Mouse (Mus musculus) myocyte (in vitro differentiated cells): Measurements from ENCODE around the gene Enpp3.

Source experiments
- CEBPB ChIP-seq: IDR thresholded peaks from 2 replicates; pipeline ENCODE4 v1.6.1; 2011; ENCODE audit warnings: mild to moderate bottlenecking, moderate library complexity; ENCODE audit not compliant: poor library complexity, insufficient read depth, severe bottlenecking
- MAX ChIP-seq: IDR thresholded peaks from one replicate; pipeline ENCODE4 v1.6.1; 2011; ENCODE audit warnings: low read depth, mild to moderate bottlenecking, control low read depth
- MYOD1 ChIP-seq, 3 experiments: IDR thresholded peaks; one replicate each; pipeline ENCODE4 v1.6.1; 2011; ENCODE audit warnings: control low read depth in 2 of 3, low read depth in 2 of 3, mild to moderate bottlenecking in 2 of 3, moderate library complexity in 1 of 3; ENCODE audit not compliant: insufficient read length in 2 of 3, control insufficient read depth in 1 of 3
- MYOG ChIP-seq, 3 experiments: IDR thresholded peaks; one replicate each; pipeline ENCODE4 v1.6.1; 2011; ENCODE audit warnings: control low read depth in 2 of 3, low read depth in 2 of 3, mild to moderate bottlenecking in 2 of 3; ENCODE audit not compliant: insufficient read length in 2 of 3, control insufficient read depth in 1 of 3, insufficient read depth in 1 of 3
- POLR2A ChIP-seq: IDR thresholded peaks from one replicate; pipeline ENCODE4 v1.6.1; 2011; ENCODE audit warnings: low read depth, mild to moderate bottlenecking, control low read depth, moderate library complexity; ENCODE audit not compliant: insufficient read length
- POLR2AphosphoS2 ChIP-seq: IDR thresholded peaks from one replicate; pipeline ENCODE4 v1.6.1; 2011; ENCODE audit warnings: low read depth, control low read depth; ENCODE audit not compliant: insufficient read length
- SRF ChIP-seq: IDR thresholded peaks from one replicate; pipeline ENCODE4 v1.6.1; 2011; ENCODE audit warnings: low read depth; ENCODE audit not compliant: control insufficient read depth, insufficient read length
- TCF3 ChIP-seq: IDR thresholded peaks from one replicate; pipeline ENCODE4 v1.6.1; 2011; ENCODE audit warnings: low read depth, control low read depth; ENCODE audit not compliant: insufficient read length
- USF1 ChIP-seq: IDR thresholded peaks from one replicate; pipeline ENCODE4 v1.6.1; 2011; ENCODE audit warnings: low read depth, mild to moderate bottlenecking, control low read depth, moderate library complexity

DNA sequence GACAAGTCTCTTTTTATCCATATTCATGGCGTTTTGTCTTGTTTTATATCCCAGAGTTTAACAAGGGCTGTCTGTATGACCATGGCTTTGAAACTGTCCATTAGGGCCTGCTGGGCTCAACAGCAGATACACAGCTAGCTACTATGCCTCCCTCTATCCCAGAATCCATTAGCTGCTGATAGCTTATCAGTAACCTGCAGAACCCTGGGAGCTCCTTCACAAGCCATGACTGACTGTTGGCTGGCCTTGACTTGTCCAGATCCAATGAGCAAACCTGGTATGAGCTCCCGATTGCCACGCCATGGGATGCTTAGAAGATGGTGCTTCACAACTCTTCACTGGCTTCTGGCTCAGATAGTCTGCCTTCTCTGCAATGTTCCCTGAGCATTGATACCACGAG, 1.8 kb downstream of the Enpp3 start:
- no peak for TF ChIP-seq CEBPB
- TF ChIP-seq MYOG (IDR thresholded peaks at IDR 0.05; ENCODE audit: control insufficient read depth in 1 of 3, insufficient read depth in 1 of 3, insufficient read length in 2 of 3, low read depth in 2 of 3) = no peak
- no peak for TF ChIP-seq POLR2A
- TF ChIP-seq TCF3 = no peak
- no peak for TF ChIP-seq MAX
- TF ChIP-seq USF1 = no peak
- no peak for TF ChIP-seq SRF
- no peak for TF ChIP-seq MYOD1 (IDR thresholded peaks at IDR 0.05; ENCODE audit: control insufficient read depth in 1 of 3, insufficient read length in 2 of 3, low read depth in 2 of 3)
- no peak for TF ChIP-seq POLR2AphosphoS2
